Mouse (Mus musculus) heart, postnatal 10 days (tissue): ENCODE data around the gene Ythdc1. TPM values are rescaled to one million over a fixed set of nuclear protein-coding genes. Genes with fewer than 3 reads are reported as not detected.

Experiments
- DNase-seq, 2 experiments: peaks; one replicate each; pipeline ENCODE4 v3.0.0; 2021
- intact Hi-C: fragments of 180-260 bp; cut with DNase I; formaldehyde crosslinking; loops from one replicate; pipeline ENCODE4 v1.15.1; 2025
- total RNA-seq, 2 experiments: library from RNA; stranded (reverse); gene quantifications; 2 replicates each; pipeline ENCODE4 v1.2.3; 2021

The Ythdc1 gene
- total RNA-seq, 2 experiments from 2014 or later = 40.0 to 44.5 TPM

- intact Hi-C loops = no loop called here
Observed at GRCm38 (mm10) chr5:86858336-86858735, 54.3 kb downstream of the Ythdc1 start.

GRCm38 (mm10) chr5:86871877-86872276 is 67.9 kb downstream of the Ythdc1 start:
- DNase-seq = peak in 1 of 2 experiments; percentile 4
- intact Hi-C loops = no loop called here

More at GRCm38 (mm10) chr5:86858336-86858735, 54.3 kb downstream of the Ythdc1 start:
- no peak for DNase-seq

Other genes with a start within 250 kb of the Ythdc1 start
- gene Tmprss11f, start 171.8 kb upstream of the Ythdc1 start, total RNA-seq = not detected
- not detected for gene Tmprss11b, start 127.9 kb upstream of the Ythdc1 start, total RNA-seq
- not detected for gene Tmprss11e, start 58.4 kb upstream of the Ythdc1 start, total RNA-seq
- gene Ugt2b34, start 102.7 kb downstream of the Ythdc1 start, total RNA-seq = not detected
- not detected for gene Ugt2b1, start 122.3 kb downstream of the Ythdc1 start, total RNA-seq
- not detected for gene Ugt2b35, start 196.6 kb downstream of the Ythdc1 start, total RNA-seq